Mouse (Mus musculus): Measurements from ENCODE around the gene Btbd2. TPM values are rescaled to one million over a fixed set of nuclear protein-coding genes. Genes with fewer than 3 reads are reported as not detected.

Gene Btbd2
- polyA plus RNA-seq, 1 experiment from 2014 or later, result 71.8 TPM

GRCm38 (mm10) chr10:80693401-80694045 lies 36.7 kb upstream of the Btbd2 start:
- Histone ChIP-seq H3K4me3 (ENCODE audit: low read depth, low read length) (no peak overlapping the region), H3K4me1 (ENCODE audit: control insufficient read depth, insufficient read depth, low read length) (no peaks in the 10 kb centered on the region), H3K27me3 (ENCODE audit: control insufficient read depth, insufficient read depth, low read depth, low read length) (no peaks in the 10 kb centered on the region), H3K36me3 (ENCODE audit: control insufficient read depth, insufficient read depth, low read length) (peaks cover 19% of the 10 kb centered on the region), H3K9me3 (replicated peaks; ENCODE audit: control insufficient read depth, low read length, poor library complexity, severe bottlenecking) (no peaks in the 10 kb centered on the region), H3K27ac (ENCODE audit: low read length) (no peak overlapping the region), H3K4me2 (ENCODE audit: low read length) (no peak overlapping the region), H3K9ac (ENCODE audit: low read depth, low read length) (no peak overlapping the region)
- no peak for ATAC-seq
- WGBS, result 89% methylated on average over 12 of the region's 12 CpGs

- ATAC-seq, result no peak
Measured at GRCm38 (mm10) chr10:80692249-80693165, 35.6 kb upstream of the Btbd2 start.

GRCm38 (mm10) chr10:80687850-80688249 lies 31.0 kb upstream of the Btbd2 start:
- H3K36me3 ChIP-seq (ENCODE audit: control insufficient read depth, insufficient read depth, low read length), result peaks cover 40% of the 10 kb centered on the region
- ATAC-seq, result no peak
- WGBS, result 39% methylated on average over 5 of the region's 5 CpGs

More at GRCm38 (mm10) chr10:80692249-80693165, 35.6 kb upstream of the Btbd2 start:
- Histone ChIP-seq H3K27me3 (ENCODE audit: control insufficient read depth, insufficient read depth, low read depth, low read length) (no peaks in the 10 kb centered on the region), H3K4me3 (ENCODE audit: low read depth, low read length) (no peak overlapping the region), H3K9me3 (replicated peaks; ENCODE audit: control insufficient read depth, low read length, poor library complexity, severe bottlenecking) (no peaks in the 10 kb centered on the region), H3K27ac (ENCODE audit: low read length) (no peak overlapping the region), H3K4me1 (ENCODE audit: control insufficient read depth, insufficient read depth, low read length) (no peaks in the 10 kb centered on the region), H3K4me2 (ENCODE audit: low read length) (no peak overlapping the region), H3K9ac (ENCODE audit: low read depth, low read length) (no peak overlapping the region), H3K36me3 (ENCODE audit: control insufficient read depth, insufficient read depth, low read length) (peaks cover 20% of the 10 kb centered on the region)
- WGBS, result 86% methylated on average over 14 of the region's 14 CpGs

GRCm38 (mm10) chr10:80686617-80687016 lies 29.7 kb upstream of the Btbd2 start:
- Histone ChIP-seq H3K27me3 (ENCODE audit: control insufficient read depth, insufficient read depth, low read depth, low read length) (no peaks in the 10 kb centered on the region), H3K9me3 (replicated peaks; ENCODE audit: control insufficient read depth, low read length, poor library complexity, severe bottlenecking) (no peaks in the 10 kb centered on the region), H3K27ac (ENCODE audit: low read length) (no peak overlapping the region), H3K36me3 (ENCODE audit: control insufficient read depth, insufficient read depth, low read length) (peaks cover 40% of the 10 kb centered on the region), H3K4me2 (ENCODE audit: low read length) (no peak overlapping the region), H3K4me3 (ENCODE audit: low read depth, low read length) (no peak overlapping the region), H3K4me1 (ENCODE audit: control insufficient read depth, insufficient read depth, low read length) (no peaks in the 10 kb centered on the region), H3K9ac (ENCODE audit: low read depth, low read length) (no peak overlapping the region)
- no peak for ATAC-seq
- 98% methylated on average over 3 of the region's 3 CpGs for WGBS

More at GRCm38 (mm10) chr10:80687850-80688249, 31.0 kb upstream of the Btbd2 start:
- H3K27ac ChIP-seq (ENCODE audit: low read length), result no peak overlapping the region
- H3K4me1 ChIP-seq (ENCODE audit: control insufficient read depth, insufficient read depth, low read length), result no peaks in the 10 kb centered on the region
- H3K27me3 ChIP-seq (ENCODE audit: control insufficient read depth, insufficient read depth, low read depth, low read length), result no peaks in the 10 kb centered on the region
- H3K9me3 ChIP-seq (replicated peaks; ENCODE audit: control insufficient read depth, low read length, poor library complexity, severe bottlenecking), result no peaks in the 10 kb centered on the region
- no peak overlapping the region for H3K9ac ChIP-seq (ENCODE audit: low read depth, low read length)
- H3K4me2 ChIP-seq (ENCODE audit: low read length), result no peak overlapping the region
- no peak overlapping the region for H3K4me3 ChIP-seq (ENCODE audit: low read depth, low read length)

- Histone ChIP-seq H3K4me3 (ENCODE audit: low read depth, low read length) (no peak overlapping the region), H3K4me2 (ENCODE audit: low read length) (no peak overlapping the region), H3K9ac (ENCODE audit: low read depth, low read length) (no peak overlapping the region), H3K4me1 (ENCODE audit: control insufficient read depth, insufficient read depth, low read length) (no peaks in the 10 kb centered on the region), H3K9me3 (replicated peaks; ENCODE audit: control insufficient read depth, low read length, poor library complexity, severe bottlenecking) (no peaks in the 10 kb centered on the region), H3K27me3 (ENCODE audit: control insufficient read depth, insufficient read depth, low read depth, low read length) (no peaks in the 10 kb centered on the region), H3K36me3 (ENCODE audit: control insufficient read depth, insufficient read depth, low read length) (peaks cover 29% of the 10 kb centered on the region), H3K27ac (ENCODE audit: low read length) (no peak overlapping the region)
- no peak for ATAC-seq
- 95% methylated on average over 4 of the region's 4 CpGs for WGBS
Measured at GRCm38 (mm10) chr10:80684984-80685383, 28.1 kb upstream of the Btbd2 start.

- no peak overlapping the region for H3K27ac ChIP-seq (ENCODE audit: low read length)
- no peaks in the 10 kb centered on the region for H3K27me3 ChIP-seq (ENCODE audit: control insufficient read depth, insufficient read depth, low read depth, low read length)
- H3K4me3 ChIP-seq (ENCODE audit: low read depth, low read length), result no peak overlapping the region
- ATAC-seq, result no peak
- H3K9ac ChIP-seq (ENCODE audit: low read depth, low read length), result no peak overlapping the region
- no peaks in the 10 kb centered on the region for H3K9me3 ChIP-seq (replicated peaks; ENCODE audit: control insufficient read depth, low read length, poor library complexity, severe bottlenecking)
- no peaks in the 10 kb centered on the region for H3K4me1 ChIP-seq (ENCODE audit: control insufficient read depth, insufficient read depth, low read length)
- H3K4me2 ChIP-seq (ENCODE audit: low read length), result no peak overlapping the region
- 60% methylated on average over 6 of the region's 6 CpGs for WGBS
- peaks cover 22% of the 10 kb centered on the region for H3K36me3 ChIP-seq (ENCODE audit: control insufficient read depth, insufficient read depth, low read length)
Measured at GRCm38 (mm10) chr10:80684214-80684613, 27.3 kb upstream of the Btbd2 start.

- Histone ChIP-seq H3K36me3 (ENCODE audit: control insufficient read depth, insufficient read depth, low read length) (peaks cover 21% of the 10 kb centered on the region), H3K27ac (ENCODE audit: low read length) (no peak overlapping the region), H3K9me3 (replicated peaks; ENCODE audit: control insufficient read depth, low read length, poor library complexity, severe bottlenecking) (no peaks in the 10 kb centered on the region), H3K4me2 (ENCODE audit: low read length) (no peak overlapping the region), H3K9ac (ENCODE audit: low read depth, low read length) (no peak overlapping the region), H3K4me3 (ENCODE audit: low read depth, low read length) (no peak overlapping the region), H3K4me1 (ENCODE audit: control insufficient read depth, insufficient read depth, low read length) (no peaks in the 10 kb centered on the region), H3K27me3 (ENCODE audit: control insufficient read depth, insufficient read depth, low read depth, low read length) (no peaks in the 10 kb centered on the region)
- no peak for ATAC-seq
- 100% methylated on average over 1 of the region's 1 CpGs for WGBS
Measured at GRCm38 (mm10) chr10:80683647-80684046, 26.8 kb upstream of the Btbd2 start.

- H3K4me3 ChIP-seq (ENCODE audit: low read depth, low read length), result no peak overlapping the region
- no peaks in the 10 kb centered on the region for H3K27me3 ChIP-seq (ENCODE audit: control insufficient read depth, insufficient read depth, low read depth, low read length)
- no peaks in the 10 kb centered on the region for H3K9me3 ChIP-seq (replicated peaks; ENCODE audit: control insufficient read depth, low read length, poor library complexity, severe bottlenecking)
- ATAC-seq, result no peak
- H3K27ac ChIP-seq (ENCODE audit: low read length), result no peak overlapping the region
- H3K36me3 ChIP-seq (ENCODE audit: control insufficient read depth, insufficient read depth, low read length), result peaks cover 14% of the 10 kb centered on the region
- no peak overlapping the region for H3K4me2 ChIP-seq (ENCODE audit: low read length)
- peaks cover 14% of the 10 kb centered on the region for H3K4me1 ChIP-seq (ENCODE audit: control insufficient read depth, insufficient read depth, low read length)
- 95% methylated on average over 6 of the region's 6 CpGs for WGBS
- no peak overlapping the region for H3K9ac ChIP-seq (ENCODE audit: low read depth, low read length)
Measured at GRCm38 (mm10) chr10:80682003-80682402, 25.1 kb upstream of the Btbd2 start.

- Histone ChIP-seq H3K36me3 (ENCODE audit: control insufficient read depth, insufficient read depth, low read length) (peaks cover 3% of the 10 kb centered on the region; the same call in 1 of the 2 replicates), H3K4me2 (ENCODE audit: low read length) (no peak overlapping the region), H3K4me3 (ENCODE audit: low read depth, low read length) (no peak overlapping the region), H3K9ac (ENCODE audit: low read depth, low read length) (no peak overlapping the region), H3K4me1 (ENCODE audit: control insufficient read depth, insufficient read depth, low read length) (peaks cover 17% of the 10 kb centered on the region), H3K27me3 (ENCODE audit: control insufficient read depth, insufficient read depth, low read depth, low read length) (no peaks in the 10 kb centered on the region), H3K27ac (ENCODE audit: low read length) (no peak overlapping the region), H3K9me3 (replicated peaks; ENCODE audit: control insufficient read depth, low read length, poor library complexity, severe bottlenecking) (no peaks in the 10 kb centered on the region)
- ATAC-seq, result no peak
- whole genome bisulfite sequencing, result 90% methylated on average over 2 of the region's 2 CpGs
Measured at GRCm38 (mm10) chr10:80680260-80680696, 23.4 kb upstream of the Btbd2 start.
